Mouse (Mus musculus) olfactory bulb, adult 2 months (tissue): ENCODE results near the gene Spata2l.

Source experiments
- CTCF ChIP-seq: fragments of 200-500 bp; IDR thresholded peaks from 2 replicates; pipeline ENCODE4 v1.5.1; 2012; ENCODE audit warnings: low read depth, mild to moderate bottlenecking, low read length, moderate library complexity; ENCODE audit not compliant: insufficient read depth
- POLR2A ChIP-seq: fragments of 200-500 bp; IDR thresholded peaks from 2 replicates; pipeline ENCODE4 v1.6.1; 2012; ENCODE audit warnings: mild to moderate bottlenecking, low read depth, low read length, moderate library complexity; ENCODE audit not compliant: insufficient read depth

DNA sequence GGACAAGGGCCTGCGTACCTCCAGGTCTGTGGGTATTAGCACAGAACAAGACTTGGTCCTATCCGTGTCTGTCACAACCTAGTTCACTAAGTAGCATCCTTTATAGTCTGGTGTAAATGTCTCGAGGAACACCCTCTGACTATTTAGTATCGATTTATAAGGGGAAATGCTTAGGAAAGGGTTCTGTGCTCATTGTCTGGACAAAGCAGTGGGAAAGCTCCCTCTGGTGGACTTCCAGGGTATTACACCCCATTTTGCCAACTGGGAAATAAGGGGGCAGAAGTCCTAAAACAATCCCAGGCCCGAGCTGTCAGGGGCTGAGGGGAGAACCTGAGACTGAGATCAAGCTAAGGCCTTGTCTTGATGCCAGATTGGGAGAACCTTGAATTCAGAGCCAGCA lies 33.7 kb downstream of the Spata2l start:
- no peak for TF ChIP-seq CTCF
- TF ChIP-seq POLR2A = no peak
